Mouse (Mus musculus) adipocyte (in vitro differentiated cells): ENCODE data around the gene Abcd3.

Experiments used
- DNase-seq: peaks from one replicate; pipeline ENCODE4 v3.0.0-alpha.2; 2016; ENCODE audit warnings: low spot score

Gene Abcd3

GRCm38 (mm10) chr3:121738742-121739342, 76.3 kb downstream of the Abcd3 start:
- DNase-seq, result peak; percentile 2

- no peak for DNase-seq
These were observed 77.2 kb downstream of the Abcd3 start for GRCm38 (mm10) chr3:121737901-121738300.

- peak; percentile 64 for DNase-seq
These were observed 77.6 kb downstream of the Abcd3 start for GRCm38 (mm10) chr3:121737453-121737852.

GRCm38 (mm10) chr3:121736025-121736744, 78.9 kb downstream of the Abcd3 start:
- DNase-seq, result peak; percentile 88

DNA sequence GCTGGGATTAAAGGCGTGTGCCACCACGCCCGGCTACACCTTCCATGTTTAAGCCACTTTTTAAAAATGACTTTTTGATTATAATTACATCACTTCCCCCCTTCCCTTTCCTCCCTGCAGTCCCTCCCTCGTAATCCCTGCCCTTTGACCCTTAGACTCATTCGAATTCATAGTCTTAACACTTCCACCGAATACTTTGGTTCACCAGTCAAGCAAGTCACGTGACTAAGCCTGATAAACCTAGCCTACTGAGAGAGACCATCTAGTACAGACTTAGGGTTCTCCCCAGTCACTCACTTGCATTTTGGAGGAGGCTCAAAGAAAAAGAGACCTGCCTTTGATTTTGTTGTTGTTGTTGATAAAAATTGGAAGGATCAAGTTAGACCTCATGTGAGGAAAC, 79.6 kb downstream of the Abcd3 start:
- no peak for DNase-seq

GRCm38 (mm10) chr3:121729678-121730077, 85.4 kb downstream of the Abcd3 start:
- peak; percentile 4 for DNase-seq

DNA sequence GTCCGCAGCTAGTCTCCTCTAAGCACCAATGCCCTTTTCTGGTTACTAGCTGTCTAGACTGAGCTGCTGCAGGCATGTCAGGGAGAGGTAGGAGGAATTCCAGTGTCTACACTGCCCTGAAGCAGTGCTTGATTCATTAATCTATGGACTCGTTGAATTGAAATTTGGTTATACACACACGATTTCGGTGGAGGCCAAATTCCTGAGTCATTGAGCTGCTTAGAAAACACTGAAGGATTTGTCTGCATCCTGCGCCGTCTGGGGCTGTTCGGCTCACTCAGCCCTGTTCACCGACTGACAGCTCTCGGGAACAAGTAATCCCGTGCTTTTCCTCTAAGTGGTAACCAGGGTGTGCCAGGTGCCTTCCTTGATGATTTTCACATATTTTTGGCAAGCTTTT, 89.5 kb downstream of the Abcd3 start:
- no peak for DNase-seq

- no peak for DNase-seq
These were observed 90.5 kb downstream of the Abcd3 start for GRCm38 (mm10) chr3:121724553-121724952.

DNA sequence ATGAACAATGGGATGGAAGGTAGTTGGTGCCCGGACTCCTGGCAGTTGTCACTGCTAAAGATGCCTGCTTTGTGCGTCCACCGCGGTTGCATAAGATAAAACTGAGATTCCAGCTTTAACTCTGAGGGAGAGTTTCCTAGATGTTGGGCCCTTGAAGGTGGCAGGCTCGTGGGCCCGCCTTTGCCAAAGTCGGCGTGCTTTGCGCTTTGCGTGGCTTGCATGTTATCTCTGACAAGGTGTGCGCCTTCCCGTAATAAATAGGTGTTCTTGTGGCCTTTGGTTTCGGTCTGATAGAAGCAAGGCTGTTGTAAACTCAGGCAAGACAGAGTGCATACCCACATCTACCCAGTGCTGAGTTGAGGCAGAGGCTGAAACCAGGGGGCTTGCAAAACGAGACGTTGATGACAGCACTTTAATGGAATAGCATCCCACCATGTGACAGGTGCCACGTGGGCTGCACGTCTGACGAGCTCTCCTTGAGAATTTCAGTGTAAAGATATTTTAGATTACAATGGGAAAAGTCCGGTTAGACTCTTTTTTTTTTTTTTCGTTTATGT, 91.1 kb downstream of the Abcd3 start:
- DNase-seq, result no peak

DNA sequence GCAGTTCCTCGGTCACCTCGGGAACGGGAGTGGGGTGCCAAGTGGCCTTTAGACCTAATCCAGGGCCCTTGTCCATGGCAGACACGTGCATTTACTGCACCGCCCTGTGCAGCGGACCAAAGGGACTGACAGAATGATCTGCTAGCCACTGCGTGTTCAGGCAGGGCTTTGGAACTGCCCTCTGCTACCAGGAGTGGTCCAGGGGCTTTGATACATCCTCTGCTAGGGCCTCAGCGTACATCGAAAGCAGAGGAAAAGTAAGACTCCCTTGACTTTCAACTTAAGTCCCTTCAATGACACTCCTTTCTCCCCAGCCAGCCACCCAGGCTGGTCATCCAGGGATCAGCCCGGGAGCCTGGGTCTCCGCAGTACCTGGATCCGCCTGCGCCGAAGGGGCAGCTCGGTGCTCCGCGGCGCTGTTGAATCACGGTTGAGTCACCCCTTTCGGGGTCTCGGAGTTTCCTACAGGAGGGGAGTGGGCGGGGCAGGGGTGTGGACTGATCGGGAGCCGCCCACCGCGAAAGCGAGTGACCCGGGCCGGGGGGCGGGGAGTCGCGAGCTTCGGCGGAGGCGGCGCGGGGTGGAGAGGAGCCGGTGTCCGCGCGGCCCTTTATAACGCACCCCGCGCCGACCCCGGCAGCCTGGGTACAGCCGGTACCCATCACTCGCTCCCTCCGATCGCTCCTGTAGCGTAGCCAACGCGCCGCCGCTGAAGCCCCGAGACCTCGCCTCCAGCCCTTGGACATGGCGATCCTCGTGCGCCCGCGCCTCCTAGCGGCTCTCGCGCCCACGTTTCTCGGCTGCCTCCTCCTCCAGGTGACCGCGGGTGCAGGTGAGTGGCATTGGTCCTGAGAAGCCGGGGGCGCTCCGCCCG, 91.9 kb downstream of the Abcd3 start, which contains the start of gene F3:
F3 (plus strand) TSS at position 567 of the 874 bp plus-strand sequence.
- DNase-seq, result peak; percentile 82

- DNase-seq, result no peak
These were observed 93.4 kb downstream of the Abcd3 start for GRCm38 (mm10) chr3:121721691-121722070.

- peak; percentile 72 for DNase-seq
These were observed 94.1 kb downstream of the Abcd3 start for GRCm38 (mm10) chr3:121720801-121721690.

GRCm38 (mm10) chr3:121719701-121720100, 95.4 kb downstream of the Abcd3 start:
- DNase-seq, result peak; percentile 70

DNA sequence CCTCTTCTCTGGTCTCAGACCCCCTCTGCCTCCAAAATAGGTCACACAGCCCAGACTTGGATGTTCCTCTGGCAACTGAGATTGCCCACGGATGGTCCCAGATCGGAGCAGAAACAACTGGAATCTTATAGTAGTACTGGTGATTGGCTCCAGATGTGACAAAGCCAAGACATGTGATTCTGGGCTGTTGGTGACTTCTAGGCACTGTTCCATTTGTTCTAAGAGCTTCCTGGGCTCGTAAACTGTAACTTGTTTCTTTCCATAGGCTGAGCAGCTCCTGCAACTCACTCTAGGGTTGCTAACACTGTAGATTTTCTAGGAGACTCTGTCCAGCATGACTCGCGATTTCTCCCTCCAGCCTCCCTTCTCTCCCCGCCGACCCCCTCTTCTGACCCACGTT, 96.4 kb downstream of the Abcd3 start:
- DNase-seq, result peak; percentile 80

DNA sequence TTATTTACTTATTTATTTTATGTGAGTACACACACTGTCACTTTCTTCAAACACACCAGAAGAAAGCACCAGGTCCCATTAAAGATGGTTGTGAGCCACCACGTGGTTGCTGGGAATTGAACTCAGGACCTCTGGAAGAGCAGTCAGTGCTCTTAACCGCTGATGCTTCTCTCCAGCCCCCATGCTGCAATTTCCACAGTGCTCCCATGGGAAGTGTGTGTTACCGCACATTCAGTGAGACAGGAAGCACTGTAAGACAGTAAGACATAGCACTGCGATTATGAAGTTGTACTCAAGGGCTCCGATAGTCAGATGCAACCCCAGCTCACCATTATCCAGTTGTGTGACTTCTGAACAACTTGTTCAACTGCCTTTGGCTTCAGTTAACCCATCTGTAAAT, 98.6 kb downstream of the Abcd3 start:
- DNase-seq, result peak; percentile 60

DNA sequence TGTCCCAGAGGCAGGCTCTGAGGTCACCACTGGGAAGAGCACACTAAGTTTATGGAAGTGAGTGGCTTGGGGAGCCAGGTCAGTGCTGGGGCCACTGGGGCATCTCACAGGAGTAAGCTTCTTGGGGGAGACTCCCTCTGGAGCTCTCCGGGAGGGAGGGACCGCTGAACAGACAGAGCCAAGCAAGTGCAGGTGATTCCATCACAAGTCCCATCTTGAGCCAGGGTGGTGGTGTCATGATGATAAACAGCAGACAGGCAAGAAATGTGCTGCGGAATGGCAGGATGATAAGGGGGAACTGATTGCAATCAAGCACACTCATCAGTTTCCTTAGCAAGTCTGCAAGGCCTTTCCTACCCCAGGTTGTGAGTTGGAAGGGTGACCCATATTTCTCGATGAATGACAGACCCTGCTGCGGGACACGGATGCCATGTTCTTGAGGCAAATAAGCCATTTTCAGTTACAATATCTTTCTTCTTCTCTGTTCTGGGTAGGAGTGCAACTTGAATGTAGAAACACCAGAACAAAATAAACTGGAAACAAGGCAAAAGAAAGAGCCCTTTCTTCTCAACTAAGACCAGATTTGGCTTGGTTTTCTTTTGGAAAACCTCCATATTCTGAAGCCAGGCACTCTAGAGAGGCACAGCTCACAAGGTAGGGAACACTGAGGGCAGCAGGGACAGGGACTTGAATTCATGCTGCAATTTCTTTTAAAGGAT, 99.2 kb downstream of the Abcd3 start:
- peak; percentile 95 for DNase-seq

GRCm38 (mm10) chr3:121715336-121715735, 99.8 kb downstream of the Abcd3 start:
- DNase-seq, result no peak

DNA sequence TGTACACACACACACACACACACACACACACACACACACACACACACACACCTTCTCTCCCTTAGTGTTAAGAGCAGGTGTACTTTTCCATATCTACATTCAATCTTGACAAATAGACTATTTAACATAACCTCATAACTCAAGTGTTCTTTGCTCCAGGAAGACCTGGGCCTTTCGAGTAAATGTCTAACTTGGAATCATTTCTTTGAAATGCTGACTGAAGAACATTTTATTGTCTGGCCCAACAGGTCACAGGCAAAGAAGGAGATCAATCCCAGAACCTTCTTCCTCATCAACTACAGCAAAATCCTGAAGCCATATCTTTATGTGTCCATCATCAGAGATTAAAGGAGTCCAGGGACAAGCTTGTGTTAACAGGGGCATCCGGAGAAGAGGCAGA, 100.6 kb downstream of the Abcd3 start:
- no peak for DNase-seq

- no peak for DNase-seq
These were observed 101.3 kb downstream of the Abcd3 start for GRCm38 (mm10) chr3:121713816-121714215.

DNA sequence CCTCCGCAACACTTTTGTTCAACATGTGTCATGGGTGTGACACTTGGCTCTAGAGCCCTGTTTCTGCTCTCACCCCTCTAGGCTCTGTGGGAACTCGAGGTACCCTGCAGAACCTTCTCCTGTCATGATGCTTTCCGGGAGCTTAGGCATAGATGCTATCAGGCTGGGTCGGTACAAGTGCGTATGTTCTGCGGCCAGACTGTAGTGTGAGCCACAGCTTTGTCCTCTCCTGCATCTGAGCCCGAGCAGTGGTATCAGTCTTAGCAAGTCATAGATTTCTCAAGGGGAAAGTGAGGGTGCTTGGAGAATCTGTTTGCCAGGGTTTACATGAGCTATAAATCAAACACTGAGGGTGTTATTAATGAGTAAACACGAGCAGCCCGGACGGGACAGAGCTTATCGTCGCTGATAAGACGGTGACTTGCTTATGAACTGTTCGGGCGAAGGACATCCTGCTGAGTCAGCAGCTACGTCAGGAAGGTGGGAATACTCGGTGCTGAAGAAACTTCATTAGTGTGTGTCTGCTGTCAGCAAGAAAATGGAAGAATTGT, 101.9 kb downstream of the Abcd3 start:
- no peak for DNase-seq
